Mouse (Mus musculus) layer of hippocampus, adult 18-20 months (tissue): ENCODE data around the gene Acot5. TPM values are rescaled to one million over a fixed set of nuclear protein-coding genes. Genes with fewer than 3 reads are reported as not detected.
A peak's percentile ranks its signal among the peaks of the same experiment; 100 is the strongest.

ENCODE experiments used
- DNase-seq, 2 experiments: peaks; one replicate each; pipeline ENCODE4 v3.0.0; 2022; ENCODE audit warnings: low spot score in 2 of 2
- total RNA-seq, 2 experiments: library from RNA; stranded (reverse); gene quantifications; 2 replicates each; pipeline ENCODE4 v1.2.3; 2021

The Acot5 gene
- total RNA-seq, 2 experiments from 2014 or later = 6.0 to 6.5 TPM

DNA sequence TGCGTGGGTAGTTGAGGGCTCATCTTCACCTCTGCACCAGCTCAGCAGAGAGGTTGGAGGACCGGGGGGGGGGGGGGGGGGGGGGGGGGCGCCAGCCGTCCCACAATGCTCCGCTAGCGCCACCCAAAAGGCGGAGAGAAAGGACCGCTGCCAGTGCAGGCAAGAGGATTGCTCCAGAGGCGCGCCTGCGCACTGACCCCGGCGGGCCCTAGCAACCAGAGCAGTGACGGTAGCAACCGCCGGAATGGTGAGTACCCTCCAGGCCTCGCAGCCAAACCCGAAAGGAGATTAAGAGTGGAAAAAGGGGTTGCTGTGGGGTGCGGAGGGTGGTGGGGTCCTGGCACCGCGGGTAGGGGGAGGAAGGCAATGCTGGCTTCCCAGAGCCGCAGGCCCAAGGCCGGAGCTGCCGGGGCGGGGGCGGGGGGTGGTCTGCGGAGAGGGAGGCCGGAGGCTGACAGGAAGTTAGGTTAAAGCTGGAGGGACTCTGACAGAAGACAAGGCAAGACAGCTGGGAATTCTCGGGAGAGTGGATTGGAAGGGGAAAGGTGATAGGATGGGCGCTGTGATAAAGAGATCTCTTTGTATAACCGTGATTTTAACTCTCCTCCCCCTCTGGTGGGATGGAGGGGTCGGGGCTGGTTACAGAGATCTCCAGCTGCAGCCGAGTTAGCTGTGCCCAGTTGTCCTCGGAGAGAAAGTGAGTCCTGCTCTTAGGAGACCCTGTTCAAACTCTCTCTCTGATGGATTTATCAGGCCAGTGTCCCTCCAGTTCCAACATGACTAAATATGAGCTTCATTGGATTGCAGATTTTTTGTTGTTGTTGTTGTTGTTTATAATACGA, 45.2 kb downstream of the Acot5 start, which contains the start of gene Dnal1:
TSS of gene Dnal1 (plus strand) at position 214 of the 842 bp plus-strand sequence.
- DNase-seq = peak; percentile 80 to 86

DNA sequence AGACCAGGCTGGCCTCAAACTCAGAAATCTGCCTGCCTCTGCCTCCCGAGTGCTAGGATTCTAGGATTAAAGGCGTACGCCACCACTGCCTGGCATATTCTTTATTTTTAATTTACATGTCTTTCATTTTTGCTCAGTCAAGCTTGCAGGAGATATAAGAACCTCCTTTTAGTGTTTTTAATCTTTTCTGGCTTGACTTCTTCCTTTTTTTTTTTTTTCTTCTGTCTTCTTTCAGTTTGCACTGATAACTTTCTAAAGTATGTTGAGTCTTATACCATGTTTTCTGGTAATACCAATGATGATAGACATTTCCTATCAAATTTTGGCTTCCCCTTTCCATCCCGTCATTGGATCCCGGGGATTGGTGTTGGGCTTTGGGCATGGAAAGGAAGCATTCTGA, 50.5 kb downstream of the Acot5 start:
- DNase-seq = no peak

Other genes with a start within 250 kb of the Acot5 start
- gene Numb, start 147.4 kb upstream of the Acot5 start, total RNA-seq = 10 to 100 TPM; 38.0 TPM
- gene Riox1, start 118.7 kb upstream of the Acot5 start, total RNA-seq = 10 to 100 TPM; 15.7 to 16.9 TPM
- under 1 TPM in 1 of 2 experiments, not detected in 1; 0.10 TPM for gene Heatr4, start 84.5 kb upstream of the Acot5 start, total RNA-seq
- gene Acot2, start 81.5 kb upstream of the Acot5 start, total RNA-seq = 10 to 100 TPM; 15.8 to 17.2 TPM
- 10 to 100 TPM; 21.0 to 28.4 TPM for gene Acot1, start 59.8 kb upstream of the Acot5 start, total RNA-seq
- gene Acot4, start 30.9 kb upstream of the Acot5 start, total RNA-seq = 1 to 10 TPM; 2.7 to 3.9 TPM
- gene Gm49366, start 30.4 kb upstream of the Acot5 start, total RNA-seq = 1 to 10 TPM in 1 of 2 experiments, not detected in 1; 1.3 TPM
- 1 to 10 TPM; 3.1 to 3.4 TPM for gene Acot3, start 17.2 kb upstream of the Acot5 start, total RNA-seq
- gene Acot6, start 31.3 kb downstream of the Acot5 start, total RNA-seq = 1 to 10 TPM; 5.2 to 5.5 TPM
- gene Dnal1, start 45.0 kb downstream of the Acot5 start, total RNA-seq = 10 to 100 TPM; 96.6 to 97.1 TPM
- gene Pnma1, start 79.2 kb downstream of the Acot5 start, total RNA-seq = 1 to 10 TPM; 2.9 to 3.0 TPM
- 10 to 100 TPM; 26.9 to 31.3 TPM for gene Elmsan1, start 149.6 kb downstream of the Acot5 start, total RNA-seq
- 10 to 100 TPM; 38.7 to 41.7 TPM for gene Ptgr2, start 215.9 kb downstream of the Acot5 start, total RNA-seq
- gene Zfp410, start 247.5 kb downstream of the Acot5 start, total RNA-seq = 10 to 100 TPM; 34.2 to 37.1 TPM